Mouse (Mus musculus): Measurements from ENCODE around the gene Tmem50a. TPM values are rescaled to one million over a fixed set of nuclear protein-coding genes. Genes with fewer than 3 reads are reported as not detected.

The Tmem50a gene
- polyA plus RNA-seq, 1 experiment = 169 TPM

DNA sequence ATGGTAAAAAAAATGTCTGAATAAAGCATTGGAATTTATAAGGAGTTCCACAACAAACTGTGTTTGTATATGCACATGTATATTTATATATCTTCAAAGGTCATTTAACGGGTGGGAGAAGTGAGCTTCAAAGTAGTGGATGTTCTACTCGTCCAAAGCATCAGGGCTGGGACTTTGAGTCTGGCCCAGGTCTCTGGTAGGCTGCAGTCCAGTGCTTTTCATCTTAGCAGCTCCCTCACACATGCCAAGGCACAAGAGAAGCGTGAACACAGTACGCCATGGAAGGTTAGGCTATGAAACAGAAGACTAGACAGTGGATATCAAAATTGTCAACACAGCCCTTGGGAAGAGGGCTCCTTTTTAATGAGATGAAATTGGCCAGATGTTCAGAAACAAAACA lies 64.3 kb downstream of the Tmem50a start:
- Histone ChIP-seq H3K4me1 (ENCODE audit: control insufficient read depth, insufficient read depth, low read length) (peaks cover 21% of the 10 kb centered on the region), H3K4me3 (replicated peaks; ENCODE audit: extremely low read depth, low read depth, low read length) (no peak overlapping the region)
- TF ChIP-seq CTCF (IDR thresholded peaks at IDR 0.05; ENCODE audit: insufficient read depth, low read length) (no peak), POLR2A (IDR thresholded peaks at IDR 0.05; ENCODE audit: borderline replicate concordance, extremely low read depth, low read depth, low read length) (no peak)
- DNase-seq = no peak
- 64% methylated on average over 4 of the region's 4 CpGs for WGBS

Other genes with a start within 250 kb of the Tmem50a start
- 14.5 and 15.7 TPM in 2 replicates for gene Man1c1, start 210.7 kb downstream of the Tmem50a start, polyA plus RNA-seq (2012; rRNA removed)
- gene Ldlrap1, start 147.0 kb downstream of the Tmem50a start, polyA plus RNA-seq (2012; rRNA removed) = 23.3 and 30.6 TPM in 2 replicates
- 7.8 and 9.2 TPM in 2 replicates for gene Maco1, start 61.7 kb downstream of the Tmem50a start, polyA plus RNA-seq (2012; rRNA removed)
- 0.14 TPM in 1 of 2 replicates, not detected in the other for gene Rhd, start 50.5 kb downstream of the Tmem50a start, polyA plus RNA-seq (2012; rRNA removed)
- 533 and 883 TPM in 2 replicates for gene Rsrp1, start 8.6 kb upstream of the Tmem50a start, polyA plus RNA-seq (2012; rRNA removed)
- gene Syf2, start 15.9 kb upstream of the Tmem50a start, polyA plus RNA-seq (2012; rRNA removed) = 25.7 and 43.4 TPM in 2 replicates
- gene Runx3, start 205.6 kb upstream of the Tmem50a start, polyA plus RNA-seq (2012; rRNA removed) = 2.8 and 3.5 TPM in 2 replicates